Mouse (Mus musculus) yolk sac, embryonic 10.5 days (tissue): ENCODE measurements around the gene Cdc14a.

Source experiments
- DNase-seq: peaks from one replicate; pipeline ENCODE4 v3.0.0-alpha.2; 2017; ENCODE audit warnings: low spot score

Cdc14a gene

DNA sequence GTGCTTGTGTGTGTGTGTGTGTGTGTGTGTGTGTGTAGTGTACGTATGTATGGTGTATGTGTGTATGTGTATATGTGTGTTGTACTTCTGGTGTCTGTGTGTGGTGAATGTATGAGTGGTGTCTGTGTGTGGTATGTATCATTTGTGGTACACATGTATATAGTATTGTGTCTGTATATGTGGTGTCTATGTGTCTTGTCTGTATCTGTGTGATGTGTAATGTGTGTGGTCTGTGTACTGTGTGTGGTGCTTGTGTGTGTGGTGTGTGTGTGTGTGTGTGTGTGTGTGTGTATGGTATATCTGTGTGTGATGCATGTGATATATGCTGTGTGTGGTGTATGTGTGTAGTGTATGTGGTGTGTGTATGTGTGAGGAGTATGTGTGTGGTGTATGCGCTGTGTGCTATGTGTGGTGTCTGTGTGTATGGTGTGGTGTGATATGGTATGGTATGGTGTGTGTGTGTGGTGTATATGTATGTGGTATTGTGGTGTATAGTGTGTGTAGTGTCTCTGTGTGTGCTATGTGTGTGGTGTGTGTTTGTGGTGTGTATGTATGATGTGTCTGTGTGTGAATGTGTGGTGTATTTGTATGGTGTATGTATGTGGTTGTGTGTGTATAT is 156.7 kb downstream of the Cdc14a start:
- DNase-seq = no peak

DNA sequence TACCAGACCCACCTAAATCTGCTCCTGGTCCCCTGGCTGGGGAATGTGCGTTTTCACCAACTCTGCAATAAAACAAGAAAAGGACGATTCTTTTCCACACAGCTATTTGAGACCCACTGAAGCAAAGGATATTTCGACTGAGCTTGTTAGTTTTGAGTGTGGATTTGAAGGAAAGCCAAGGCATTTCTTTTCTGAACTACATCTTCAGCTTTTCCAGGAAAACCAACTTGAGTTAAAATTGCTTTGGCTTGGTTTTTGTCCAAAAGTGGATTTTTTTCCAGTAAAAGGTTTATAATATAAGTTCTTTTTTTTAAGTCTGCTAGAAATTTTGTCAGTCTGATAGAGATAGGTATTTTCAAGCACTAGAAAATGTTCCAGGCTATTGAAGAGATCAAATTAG is 157.5 kb downstream of the Cdc14a start:
- no peak for DNase-seq

DNA sequence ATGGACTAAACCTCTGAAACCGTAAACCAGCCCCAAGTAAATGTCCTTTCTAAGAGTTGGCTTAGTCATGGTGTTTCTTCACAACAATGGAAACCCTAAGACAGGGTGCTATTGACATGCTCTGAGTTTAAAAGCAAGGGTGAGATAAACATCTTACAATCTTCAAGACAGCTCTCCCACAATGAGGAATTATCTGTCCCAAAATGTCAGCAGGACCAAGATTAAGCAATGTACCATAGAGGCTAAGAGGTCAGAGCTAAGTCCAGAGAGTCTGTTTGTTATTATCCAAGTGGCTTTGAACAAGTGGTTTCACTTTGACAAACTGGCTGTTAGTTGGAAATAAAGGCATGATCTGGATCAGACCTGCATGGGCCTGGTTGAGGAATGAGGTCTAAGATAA is 159.9 kb downstream of the Cdc14a start:
- DNase-seq = peak; percentile 5

GRCm38 (mm10) chr3:116263061-116263460 is 160.8 kb downstream of the Cdc14a start:
- DNase-seq = no peak

- DNase-seq = no peak
Measured at GRCm38 (mm10) chr3:116256104-116256503, 167.7 kb downstream of the Cdc14a start.

- DNase-seq = no peak
Measured at GRCm38 (mm10) chr3:116253077-116253531, 170.7 kb downstream of the Cdc14a start, which contains the start of gene Gpr88. TSS of gene Gpr88 (minus strand) at chr3:116253503.

- DNase-seq = peak; percentile 2
Measured at GRCm38 (mm10) chr3:116252255-116253040, 171.4 kb downstream of the Cdc14a start.

- DNase-seq = peak; percentile 19
Measured at GRCm38 (mm10) chr3:116251481-116252254, 172.2 kb downstream of the Cdc14a start.

DNA sequence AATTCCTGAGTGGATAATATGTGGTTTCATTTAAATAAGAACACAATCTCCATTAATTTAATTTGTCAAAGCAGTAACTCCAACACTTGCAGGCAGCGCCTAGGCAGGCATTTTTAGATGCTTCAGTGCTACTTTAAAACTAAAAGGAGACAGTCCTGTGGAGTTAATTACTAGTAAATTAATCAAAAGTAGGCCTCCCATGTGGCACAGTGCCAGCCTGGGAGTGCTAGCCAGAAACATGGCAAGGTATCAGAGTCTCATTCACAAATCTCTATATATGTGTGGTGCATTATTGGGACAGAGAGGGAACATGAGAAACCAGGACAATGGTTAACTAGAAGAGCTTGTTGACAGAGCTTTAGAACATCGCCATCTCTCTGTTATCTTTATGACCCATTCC is 174.8 kb downstream of the Cdc14a start:
- no peak for DNase-seq

- DNase-seq = no peak
Measured at GRCm38 (mm10) chr3:116244476-116244875, 179.4 kb downstream of the Cdc14a start.

- no peak for DNase-seq
Measured at GRCm38 (mm10) chr3:116242685-116243084, 181.1 kb downstream of the Cdc14a start.

DNA sequence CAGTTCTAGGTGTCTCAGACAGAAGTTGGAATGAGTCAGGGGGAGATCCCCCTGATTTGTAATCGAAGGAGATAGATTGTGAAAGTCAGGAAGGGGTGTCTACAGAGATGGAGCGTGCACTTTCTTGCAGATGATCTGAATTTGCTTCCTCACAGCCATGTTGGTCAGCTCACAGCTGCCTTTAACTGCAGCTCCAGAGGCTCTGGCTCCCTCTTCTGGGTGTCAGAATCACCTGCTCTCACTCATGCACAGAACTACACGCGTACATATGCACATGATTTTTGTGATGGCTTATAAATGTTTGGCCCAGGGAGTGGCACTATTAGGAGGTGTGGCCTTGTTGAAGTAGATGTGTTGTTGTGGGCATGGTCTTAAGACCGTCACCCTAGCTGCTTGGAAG is 186.3 kb downstream of the Cdc14a start:
- DNase-seq = no peak

DNA sequence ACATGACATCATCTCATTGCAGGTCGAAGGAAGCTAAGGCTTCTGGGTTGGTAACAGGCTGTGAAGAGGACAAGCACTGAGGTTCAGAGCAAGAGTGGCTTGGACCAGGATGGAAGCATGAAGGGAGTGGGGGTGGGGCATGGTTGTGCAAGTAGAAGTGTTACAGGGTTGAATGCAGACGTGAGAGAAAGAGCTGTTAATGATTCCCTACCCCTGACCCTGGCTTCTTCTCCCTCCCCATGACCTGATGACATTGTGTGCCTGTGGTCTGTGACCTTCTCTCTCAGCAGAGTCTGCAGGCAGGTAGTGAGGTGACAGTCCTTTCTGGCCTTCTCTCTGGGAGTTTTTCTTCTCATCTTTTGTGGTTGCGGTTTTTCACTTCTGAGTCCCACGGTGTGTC is 187.0 kb downstream of the Cdc14a start:
- peak; percentile 33 for DNase-seq

GRCm38 (mm10) chr3:116233515-116233914 is 190.3 kb downstream of the Cdc14a start:
- DNase-seq = no peak

DNA sequence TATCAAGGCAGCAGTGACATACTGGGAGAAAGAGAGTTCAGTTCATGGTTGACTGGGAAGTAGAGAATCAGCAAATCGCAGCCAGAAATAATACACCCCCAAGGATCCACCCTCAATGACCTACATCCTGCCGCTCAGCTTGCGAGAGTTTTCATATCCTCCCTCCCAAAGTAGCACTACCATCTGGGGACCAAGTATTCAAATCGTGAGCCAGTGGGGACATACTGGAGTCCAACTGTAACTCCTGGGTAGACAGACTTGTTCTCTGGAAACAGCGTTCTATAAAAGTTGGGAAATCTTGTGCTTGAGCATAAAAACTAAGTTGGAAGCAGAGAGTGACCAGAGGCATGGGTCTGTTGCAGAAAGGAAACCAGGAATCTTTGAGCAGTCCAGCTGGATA is 191.1 kb downstream of the Cdc14a start:
- DNase-seq = no peak

GRCm38 (mm10) chr3:116229336-116229735 is 194.5 kb downstream of the Cdc14a start:
- no peak for DNase-seq

DNA sequence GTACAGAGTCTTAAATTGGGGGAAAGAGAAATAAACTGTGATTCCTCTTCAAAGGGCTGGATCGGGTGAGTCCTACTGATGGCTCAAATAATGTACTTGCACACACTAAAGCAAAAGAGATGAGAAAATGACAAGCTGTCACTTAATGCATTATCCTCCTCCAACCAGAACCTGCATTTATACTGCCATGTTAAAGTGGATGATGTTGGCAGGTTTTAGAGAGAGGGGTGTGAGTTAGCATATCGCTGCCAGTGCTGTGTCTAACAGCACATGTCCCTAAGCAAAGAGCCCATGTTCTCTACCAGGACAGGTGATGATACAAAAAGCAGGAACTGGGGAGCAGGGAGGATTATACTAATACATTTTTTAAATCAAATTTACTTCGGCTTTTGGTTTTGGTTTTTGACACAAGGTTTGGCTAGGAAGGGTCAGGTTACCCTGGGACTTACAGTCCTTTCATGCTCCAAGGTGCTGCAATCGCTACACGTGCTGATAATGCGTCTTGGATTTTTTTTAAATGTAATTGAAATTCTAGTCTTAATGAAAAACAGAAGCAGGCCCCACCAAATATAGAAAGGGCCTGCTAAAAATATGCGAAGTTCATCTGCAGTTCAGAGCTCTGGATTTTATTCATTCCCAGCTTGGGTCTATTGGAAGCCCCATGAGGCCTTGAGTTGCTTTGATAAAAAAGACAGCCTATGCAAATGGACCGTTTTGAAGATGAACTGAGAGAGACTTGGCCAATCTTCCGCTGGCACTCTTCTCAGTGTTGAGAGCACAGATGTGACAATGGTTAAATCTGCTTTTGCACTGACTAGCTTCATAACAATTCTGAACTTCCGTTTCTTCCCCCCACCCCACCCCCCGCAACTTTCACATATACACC is 195.2 kb downstream of the Cdc14a start:
- no peak for DNase-seq

GRCm38 (mm10) chr3:116227383-116227782 is 196.4 kb downstream of the Cdc14a start:
- no peak for DNase-seq

DNA sequence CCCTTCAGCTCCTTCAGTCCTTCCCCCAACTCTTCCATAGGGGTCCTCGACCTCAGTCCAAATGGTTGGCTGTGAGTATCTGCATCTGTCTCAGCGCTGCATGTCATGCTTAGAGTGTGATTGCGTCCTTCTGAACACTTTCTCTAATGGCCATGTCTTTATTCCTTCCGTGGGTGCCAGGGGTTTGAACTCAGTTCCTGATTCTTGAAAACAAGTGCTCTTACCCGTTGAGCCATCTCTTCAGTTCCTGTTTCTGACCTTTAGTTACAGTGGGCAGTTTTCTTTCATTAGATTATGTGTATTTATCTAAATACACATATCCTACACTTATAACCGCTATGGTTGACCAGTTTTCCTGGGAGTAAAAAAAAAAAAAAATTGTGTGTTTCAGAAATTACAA is 196.9 kb downstream of the Cdc14a start:
- no peak for DNase-seq
